Mouse (Mus musculus): ENCODE data around the gene Slc37a4. TPM values are rescaled to one million over a fixed set of nuclear protein-coding genes. Genes with fewer than 3 reads are reported as not detected.
"Not testable (repeated sequence)": the region's sequence is repeated elsewhere in the genome, so short reads cannot be mapped to it uniquely, and the experiment has no call there.

The Slc37a4 gene
- total RNA-seq, 1 experiment from 2014 or later = 29.9 TPM

- no peak for DNase-seq
These were observed 44.3 kb downstream of the Slc37a4 start, which contains the start of gene Foxr1 for GRCm38 (mm10) chr9:44440961-44441360. Foxr1 (minus strand) TSS chr9:44441136.

- DNase-seq = not testable (repeated sequence)
These were observed 47.9 kb downstream of the Slc37a4 start for GRCm38 (mm10) chr9:44444402-44445025.

DNA sequence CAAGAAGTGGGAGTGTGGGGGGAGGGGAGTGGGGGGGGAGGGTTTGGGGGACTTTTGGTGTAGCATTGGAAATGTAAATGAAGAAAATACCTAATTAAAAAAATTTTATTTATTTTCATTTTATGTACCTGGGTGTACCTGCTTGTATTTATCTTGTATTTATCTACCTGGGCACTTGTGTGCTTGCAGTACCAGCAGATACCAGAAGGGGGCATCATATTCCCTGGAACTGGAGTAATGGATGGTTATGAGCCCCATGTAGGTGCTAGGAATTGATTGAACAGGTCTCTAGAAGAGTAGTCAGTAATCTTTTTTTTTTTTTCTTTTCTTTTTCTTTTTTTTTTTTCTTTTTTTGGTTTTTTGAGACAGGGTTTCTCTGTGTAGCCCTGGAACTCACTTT, 53.7 kb downstream of the Slc37a4 start:
- DNase-seq = no peak

Small RNAs within 50 kb of the gene (microRNA-seq; reads per million reads assigned to microRNA genes)
- gene Mir7085 = 0.76 to 0.85 reads per million in 2 experiments

Other genes starting within 250 kb of the Slc37a4 start
- 33.1 and 34.4 TPM in 2 replicates for gene Cbl, start 162.8 kb upstream of the Slc37a4 start, total RNA-seq (2021)
- 1.1 and 2.5 TPM in 2 replicates for gene Ccdc153, start 156.2 kb upstream of the Slc37a4 start, total RNA-seq (2021)
- gene Pdzd3, start 145.4 kb upstream of the Slc37a4 start, total RNA-seq (2021) = 0.30 TPM in 1 of 2 replicates, not detected in the other
- 17.6 and 20.7 TPM in 2 replicates for gene Nlrx1, start 128.3 kb upstream of the Slc37a4 start, total RNA-seq (2021)
- gene Abcg4, start 108.2 kb upstream of the Slc37a4 start, total RNA-seq (2021) = 19.0 and 28.8 TPM in 2 replicates
- 20.3 and 22.1 TPM in 2 replicates for gene Hinfp, start 91.2 kb upstream of the Slc37a4 start, total RNA-seq (2021)
- gene C2cd2l, start 76.6 kb upstream of the Slc37a4 start, total RNA-seq (2021) = 27.8 and 40.4 TPM in 2 replicates
- gene Dpagt1, start 70.8 kb upstream of the Slc37a4 start, total RNA-seq (2021) = 27.1 and 29.5 TPM in 2 replicates
- gene H2afx, start 62.2 kb upstream of the Slc37a4 start, total RNA-seq (2021) = 76.0 and 90.3 TPM in 2 replicates
- 77.5 and 92.0 TPM in 2 replicates for gene Hmbs, start 52.6 kb upstream of the Slc37a4 start, total RNA-seq (2021)
- gene Vps11, start 35.2 kb upstream of the Slc37a4 start, total RNA-seq (2021) = 41.6 and 44.1 TPM in 2 replicates
- 122 and 133 TPM in 2 replicates for gene Hyou1, start 17.4 kb upstream of the Slc37a4 start, total RNA-seq (2021)
- 1,105 and 1,276 TPM in 2 replicates for gene Rps25, start 10.3 kb downstream of the Slc37a4 start, total RNA-seq (2021)
- gene Trappc4, start 10.7 kb downstream of the Slc37a4 start, total RNA-seq (2021) = 60.4 and 66.1 TPM in 2 replicates
- gene Ccdc84, start 21.7 kb downstream of the Slc37a4 start, total RNA-seq (2021) = 17.1 and 21.5 TPM in 2 replicates
- not detected in 2 replicates for gene Foxr1, start 44.3 kb downstream of the Slc37a4 start, total RNA-seq (2021)
- not detected in 2 replicates for gene Upk2, start 58.1 kb downstream of the Slc37a4 start, total RNA-seq (2021)
- gene Bcl9l, start 86.0 kb downstream of the Slc37a4 start, total RNA-seq (2021) = 59.3 and 61.7 TPM in 2 replicates
- 0.56 and 4.4 TPM in 2 replicates for gene Cxcr5, start 165.0 kb downstream of the Slc37a4 start, total RNA-seq (2021)
- gene Ddx6, start 208.0 kb downstream of the Slc37a4 start, total RNA-seq (2021) = 122 TPM in 2 replicates

Data from adrenal gland, postnatal 14 days (tissue).